Mouse (Mus musculus) midbrain, postnatal 0 days (tissue): ENCODE data around the gene Cdkl1. TPM values are rescaled to one million over a fixed set of nuclear protein-coding genes. Genes with fewer than 3 reads are reported as not detected.
A peak's percentile ranks its signal among the peaks of the same experiment; 100 is the strongest.

Source experiments
- ATAC-seq: fragments of 200-750 bp; cut with Nextera tagmentation; 2 replicates; pipeline ENCODE4 v1.8.0; 2017; ENCODE audit warnings: moderate number of reproducible peaks, mild to moderate bottlenecking, moderate TSS enrichment, moderate library complexity; ENCODE audit not compliant: low FRiP score
- DNase-seq: peaks from one replicate; pipeline ENCODE4 v3.0.0-alpha.2; 2015; ENCODE audit warnings: low spot score
- H3K27ac ChIP-seq: fragments of 300-500 bp; sonication (generic); 2 replicates; pipeline ENCODE4 v1.5.1; 2014; ENCODE audit warnings: low read depth, mild to moderate bottlenecking, low read length, mixed read lengths
- H3K27me3 ChIP-seq: fragments of 300-500 bp; sonication (generic); 2 replicates; pipeline ENCODE4 v1.6.1; 2014; ENCODE audit warnings: low read length, control low read depth, mixed read lengths; ENCODE audit not compliant: insufficient read depth
- H3K36me3 ChIP-seq: fragments of 300-500 bp; sonication (generic); 2 replicates; pipeline ENCODE4 v1.6.1; 2014; ENCODE audit warnings: low read length, control low read depth, mixed read lengths; ENCODE audit not compliant: insufficient read depth
- H3K4me1 ChIP-seq: fragments of 300-500 bp; sonication (generic); 2 replicates; pipeline ENCODE4 v1.6.1; 2014; ENCODE audit warnings: mild to moderate bottlenecking, control low read depth, antibody characterized with exemption, low read length, mixed read lengths; ENCODE audit not compliant: insufficient read depth
- H3K4me2 ChIP-seq: fragments of 300-500 bp; sonication (generic); 2 replicates; pipeline ENCODE4 v1.6.1; 2014; ENCODE audit warnings: low read depth, mild to moderate bottlenecking, low read length, mixed read lengths; ENCODE audit not compliant: poor library complexity, severe bottlenecking
- H3K4me3 ChIP-seq: fragments of 300-500 bp; sonication (generic); 2 replicates; pipeline ENCODE4 v1.5.1; 2014; ENCODE audit warnings: low read depth, mild to moderate bottlenecking, low read length, moderate library complexity
- H3K9ac ChIP-seq: fragments of 300-500 bp; sonication (generic); replicated peaks from 2 replicates; pipeline ENCODE4 v1.6.1; 2014; ENCODE audit warnings: mild to moderate bottlenecking, low read length, moderate library complexity, mixed read lengths; ENCODE audit not compliant: poor library complexity, severe bottlenecking
- H3K9me3 ChIP-seq: fragments of 300-500 bp; sonication (generic); 2 replicates; pipeline ENCODE4 v1.6.1; 2016; ENCODE audit warnings: low read length, control low read depth
- CTCF ChIP-seq: IDR thresholded peaks from 2 replicates; pipeline ENCODE4 v1.5.1; 2016; ENCODE audit warnings: antibody characterized with exemption, mild to moderate bottlenecking
- WGBS: fragments of 180-500 bp; shearing (Covaris S2); extraction: QIAGEN DNeasy Blood & Tissue Kit; methylation state at CpG from one replicate; pipeline ENCODE4 v1.1.7; 2014; 5-methylcytosine and 5-hydroxymethylcytosine counted together
- polyA plus RNA-seq: library from polyadenylated mRNA; unstranded; fragments of >200 nt; fragmentation: Nextera tagmentation; extraction: Ambion mirVana; gene quantifications from 2 replicates; pipeline ENCODE4 v1.2.1, GENCODE M21; 2015
- total RNA-seq: library from RNA; depleted of rRNA; stranded (reverse); fragments of >200 nt; gene quantifications from 2 replicates; pipeline ENCODE4 v1.2.3, GENCODE M21; 2014

The Cdkl1 gene
- total and polyA plus RNA-seq, 2 experiments from 2014 or later = 21.7 to 46.0 TPM

GRCm38 (mm10) chr12:69729246-69729645, 61.8 kb downstream of the Cdkl1 start:
- no peak overlapping the region for H3K4me3 ChIP-seq
- no peak overlapping the region for H3K27ac ChIP-seq
- ATAC-seq = no peak
- H3K4me1 ChIP-seq = no peaks in the 10 kb centered on the region
- TF ChIP-seq CTCF = no peak
- no peaks in the 10 kb centered on the region for H3K27me3 ChIP-seq
- no peaks in the 10 kb centered on the region for H3K9me3 ChIP-seq
- no peak overlapping the region for H3K9ac ChIP-seq
- no peaks in the 10 kb centered on the region for H3K36me3 ChIP-seq
- H3K4me2 ChIP-seq = no peak overlapping the region
- no peak for DNase-seq
- 100% methylated on average over 1 of the region's 1 CpGs for WGBS

GRCm38 (mm10) chr12:69724711-69725460, 66.2 kb downstream of the Cdkl1 start, which contains the start of the genes L2hgdh and Atp5s:
Gene L2hgdh, minus strand, starts transcription at chr12:69724873.
Gene Atp5s, plus strand, starts transcription at chr12:69724950.
- Histone ChIP-seq H3K36me3 (no peaks in the 10 kb centered on the region), H3K9ac (peak within 1 kb of the TSS; percentile 73), H3K27ac (peak within 1 kb of the TSS; percentile 68), H3K9me3 (no peaks in the 10 kb centered on the region), H3K4me1 (peaks cover 6% of the 10 kb centered on the region; the same call in 1 of the 2 replicates), H3K4me2 (peak within 1 kb of the TSS; percentile 86), H3K4me3 (peak within 1 kb of the TSS; percentile 69), H3K27me3 (no peaks in the 10 kb centered on the region)
- ATAC-seq (peak; percentile 94), DNase-seq (peak; percentile 95)
- TF ChIP-seq CTCF = no peak
- 1% methylated on average over 57 of the region's 60 CpGs for WGBS

- ATAC-seq (peak; percentile 2; the same call in 1 of the 2 replicates), DNase-seq (peak; percentile 5)
- Histone ChIP-seq H3K9me3 (no peaks in the 10 kb centered on the region), H3K4me1 (peaks cover 6% of the 10 kb centered on the region; the same call in 1 of the 2 replicates), H3K27me3 (no peaks in the 10 kb centered on the region), H3K9ac (peak overlapping the region; percentile 73), H3K4me2 (peak overlapping the region; percentile 86), H3K36me3 (no peaks in the 10 kb centered on the region; the same call in 1 of the 2 replicates), H3K27ac (0 out of 2 replicates have a peak overlapping the region, but pooled peaks have one; percentile 68), H3K4me3 (peak overlapping the region; percentile 69)
- 3% methylated on average over 24 of the region's 24 CpGs for WGBS
- TF ChIP-seq CTCF = no peak
Observed at GRCm38 (mm10) chr12:69724018-69724710, 66.9 kb downstream of the Cdkl1 start.

GRCm38 (mm10) chr12:69723376-69723775, 67.7 kb downstream of the Cdkl1 start:
- no peak for DNase-seq
- ATAC-seq = no peak
- H3K9me3 ChIP-seq = no peaks in the 10 kb centered on the region
- WGBS = 54% methylated on average over 2 of the region's 2 CpGs
- H3K27ac ChIP-seq = no peak overlapping the region
- H3K4me1 ChIP-seq = peaks cover 6% of the 10 kb centered on the region; the same call in 1 of the 2 replicates
- H3K4me2 ChIP-seq = peak overlapping the region; percentile 86
- H3K27me3 ChIP-seq = no peaks in the 10 kb centered on the region
- H3K9ac ChIP-seq = no peak overlapping the region
- no peak for TF ChIP-seq CTCF
- no peaks in the 10 kb centered on the region; the same call in 1 of the 2 replicates for H3K36me3 ChIP-seq
- no peak overlapping the region for H3K4me3 ChIP-seq

GRCm38 (mm10) chr12:69722857-69723256, 68.2 kb downstream of the Cdkl1 start:
- ATAC-seq = no peak
- TF ChIP-seq CTCF = no peak
- Histone ChIP-seq H3K4me3 (no peak overlapping the region), H3K36me3 (no peaks in the 10 kb centered on the region; the same call in 1 of the 2 replicates), H3K27me3 (no peaks in the 10 kb centered on the region), H3K4me1 (peaks cover 6% of the 10 kb centered on the region; the same call in 1 of the 2 replicates), H3K4me2 (no peak overlapping the region), H3K27ac (no peak overlapping the region), H3K9me3 (no peaks in the 10 kb centered on the region), H3K9ac (no peak overlapping the region)
- no peak for DNase-seq
- WGBS = 86% methylated on average over 3 of the region's 3 CpGs
